Mouse (Mus musculus) gastrocnemius, adult 18-20 months (tissue): ENCODE data around the gene Gpatch2. TPM values are rescaled to one million over a fixed set of nuclear protein-coding genes. Genes with fewer than 3 reads are reported as not detected.

Source experiments
- DNase-seq: peaks from one replicate; pipeline ENCODE4 v3.0.0; 2021; ENCODE audit warnings: low spot score
- long read RNA-seq, 2 experiments: library from polyadenylated mRNA; stranded (forward); transcript quantifications; one replicate each; pipeline ENCODE4 v2.0.0; 2021
- total RNA-seq, 2 experiments: library from RNA; stranded (reverse); gene quantifications; 2 replicates each; pipeline ENCODE4 v1.2.3; 2021

Gpatch2 gene
- total RNA-seq = 10 to 100 TPM in 1 of 2 experiments, 1 to 10 TPM in 1; 9.2 to 10.8 TPM
- long read RNA-seq, experiment 1, full-length matches to known transcripts = 6 of 10 reads
- long read RNA-seq, experiment 1, partial matches to known transcripts = 0 of 10 reads
- long read RNA-seq, experiment 1, other reads (novel, unspliced or antisense) = 4 of 10 reads
- long read RNA-seq, experiment 2, full-length matches to known transcripts = 6 of 11 reads
- long read RNA-seq, experiment 2, partial matches to known transcripts = 2 of 11 reads
- long read RNA-seq, experiment 2, other reads (novel, unspliced or antisense) = 3 of 11 reads

GRCm38 (mm10) chr1:187215181-187216116, at the start of gene Gpatch2, which contains the start of gene Spata17:
Gene Gpatch2, plus strand, starts transcription at chr1:187215508.
Gene Spata17, minus strand, starts transcription at chr1:187215465.
- peak; percentile 80 for DNase-seq

DNA sequence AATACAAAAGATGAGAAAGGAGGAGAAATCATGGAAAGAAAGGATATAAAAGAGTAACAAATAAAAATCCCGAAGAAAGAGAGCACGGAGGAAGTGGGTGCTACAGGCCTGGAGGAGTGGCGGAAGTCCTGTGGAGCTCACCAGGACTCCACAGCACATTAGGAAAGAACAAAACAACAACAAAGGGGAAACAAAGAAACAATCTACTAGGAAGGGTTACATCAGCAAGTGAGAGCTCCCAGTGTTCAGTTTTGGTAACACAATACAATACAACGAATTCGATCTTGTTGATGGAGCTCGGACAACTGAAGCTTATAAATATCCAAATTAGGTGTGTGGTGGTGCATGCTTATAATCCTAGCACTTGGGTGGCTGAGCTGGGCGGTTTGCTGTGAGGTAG, 45.7 kb upstream of the Gpatch2 start:
- DNase-seq = no peak

- DNase-seq = no peak
Measured at GRCm38 (mm10) chr1:187170361-187170760, 44.9 kb upstream of the Gpatch2 start.

DNA sequence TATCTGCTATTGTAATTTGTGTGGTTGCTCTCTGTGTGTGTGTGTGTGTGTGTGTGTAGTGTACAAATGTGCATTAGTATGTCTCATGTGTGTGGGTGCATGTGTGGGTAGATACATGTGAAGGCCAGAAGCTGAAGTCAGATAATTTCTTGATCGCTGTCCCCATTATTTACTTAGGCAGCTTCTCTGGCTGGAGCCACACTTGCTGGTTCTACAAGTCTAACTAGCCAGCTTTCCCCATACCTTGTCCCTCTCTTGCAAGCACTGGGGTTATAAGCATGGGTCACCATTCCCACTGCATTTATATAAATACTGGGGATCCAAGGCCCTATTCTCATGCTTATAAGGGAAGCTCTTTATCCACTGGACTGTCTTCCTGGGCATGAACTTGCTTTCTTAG, 39.3 kb upstream of the Gpatch2 start:
- no peak for DNase-seq

- DNase-seq = no peak
Measured at GRCm38 (mm10) chr1:187178546-187178945, 36.8 kb upstream of the Gpatch2 start.

DNA sequence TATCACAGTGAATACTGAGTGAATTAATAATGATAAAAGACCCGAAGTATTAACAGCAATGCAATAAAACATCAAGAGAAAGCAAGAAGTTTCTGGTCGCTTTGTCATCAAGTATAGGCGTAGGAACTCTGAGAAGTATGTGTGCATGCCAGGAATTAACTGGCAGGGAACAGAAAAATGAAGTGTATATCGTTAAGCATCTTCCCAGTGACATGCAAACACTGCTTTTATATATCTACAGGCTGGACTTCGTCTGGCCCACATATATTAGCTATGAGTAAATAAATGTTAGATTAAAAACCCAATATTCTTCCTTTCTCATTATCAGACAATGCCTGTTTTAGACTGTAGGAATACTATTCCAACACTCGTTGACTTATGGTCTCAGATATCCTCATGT, 9.8 kb upstream of the Gpatch2 start:
- DNase-seq = no peak

- DNase-seq = no peak
Measured at GRCm38 (mm10) chr1:187209496-187209895, 5.8 kb upstream of the Gpatch2 start.

- no peak for DNase-seq
Measured at GRCm38 (mm10) chr1:187210736-187211135, 4.6 kb upstream of the Gpatch2 start.

DNA sequence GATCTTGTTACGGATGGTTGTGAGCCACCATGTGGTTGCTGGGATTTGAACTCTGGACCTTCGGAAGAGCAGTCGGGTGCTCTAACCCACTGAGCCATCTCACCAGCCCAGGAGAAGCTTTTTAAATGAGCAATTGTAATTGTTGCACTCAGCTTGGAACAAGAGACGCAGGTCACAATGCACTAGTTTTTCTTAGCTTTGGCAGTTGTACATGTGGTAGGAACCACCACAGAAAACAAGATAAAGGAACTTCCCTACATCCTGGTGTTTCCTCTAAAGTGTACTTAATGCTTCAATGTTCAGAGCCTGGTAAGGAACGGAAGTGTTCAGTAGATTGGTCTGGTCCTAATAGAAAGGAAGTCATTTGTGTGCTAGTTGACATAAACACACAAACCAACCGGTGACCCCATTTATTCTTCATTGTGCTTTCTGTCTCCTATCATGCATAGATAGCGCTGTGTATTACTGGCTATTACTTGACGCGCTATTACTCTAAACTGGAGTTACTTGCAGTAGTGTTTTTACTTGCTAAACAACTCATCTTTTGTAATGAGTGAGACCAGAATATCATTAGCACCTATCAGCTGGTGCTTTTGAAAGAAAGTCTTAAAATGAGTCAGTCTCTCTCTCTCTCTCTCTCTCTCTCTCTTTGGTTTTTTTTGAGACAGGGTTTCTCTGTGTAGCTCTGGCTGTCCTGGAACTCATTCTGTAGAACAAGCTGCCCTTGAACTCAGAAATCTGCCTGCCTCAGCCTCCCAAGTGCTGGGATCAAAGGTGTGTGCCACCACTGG, 1.5 kb downstream of the Gpatch2 start:
- no peak for DNase-seq

GRCm38 (mm10) chr1:187220756-187221155, 5.4 kb downstream of the Gpatch2 start:
- no peak for DNase-seq

DNA sequence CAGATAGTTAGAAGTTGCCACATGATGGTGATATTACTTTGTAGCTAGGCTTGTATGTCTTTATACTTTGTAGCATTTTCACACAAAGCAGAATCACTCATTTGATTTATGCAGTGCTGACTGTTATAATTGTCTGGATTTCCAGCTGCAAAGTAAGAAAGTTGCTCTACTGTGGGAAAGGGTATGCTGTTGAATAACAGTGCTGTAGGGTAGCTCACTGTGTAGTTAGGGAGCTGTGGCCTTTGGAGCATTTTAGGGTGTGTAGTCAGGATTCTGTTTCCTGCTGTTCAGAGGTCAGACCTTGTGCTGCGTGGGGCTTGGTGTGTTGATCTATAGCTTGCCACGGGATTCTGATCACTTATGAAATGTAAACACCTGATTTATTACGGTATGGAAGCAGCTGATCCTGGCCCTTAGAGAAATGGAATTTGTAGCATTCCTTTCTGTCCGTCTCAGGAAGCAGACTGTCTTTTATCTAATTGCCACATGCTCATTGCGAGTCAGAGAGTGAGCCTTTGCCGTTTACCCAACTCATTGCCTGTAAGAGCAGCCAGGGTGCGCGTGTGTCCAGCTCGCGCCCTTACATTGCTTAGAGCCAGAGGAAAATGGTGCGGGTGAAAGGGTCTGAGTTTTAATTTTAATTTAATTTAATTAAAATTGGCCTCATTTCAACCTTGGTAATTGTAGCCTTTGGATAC, 11.2 kb downstream of the Gpatch2 start:
- no peak for DNase-seq

- DNase-seq = no peak
Measured at GRCm38 (mm10) chr1:187228414-187229146, 13.3 kb downstream of the Gpatch2 start.

GRCm38 (mm10) chr1:187230255-187230654, 14.9 kb downstream of the Gpatch2 start:
- DNase-seq = no peak

GRCm38 (mm10) chr1:187232196-187232955, 17.1 kb downstream of the Gpatch2 start:
- no peak for DNase-seq

- no peak for DNase-seq
Measured at GRCm38 (mm10) chr1:187232996-187233615, 17.8 kb downstream of the Gpatch2 start.

- no peak for DNase-seq
Measured at GRCm38 (mm10) chr1:187235161-187235560, 19.9 kb downstream of the Gpatch2 start.

GRCm38 (mm10) chr1:187236296-187236695, 21.0 kb downstream of the Gpatch2 start:
- DNase-seq = no peak

GRCm38 (mm10) chr1:187238061-187238460, 22.8 kb downstream of the Gpatch2 start:
- DNase-seq = no peak

DNA sequence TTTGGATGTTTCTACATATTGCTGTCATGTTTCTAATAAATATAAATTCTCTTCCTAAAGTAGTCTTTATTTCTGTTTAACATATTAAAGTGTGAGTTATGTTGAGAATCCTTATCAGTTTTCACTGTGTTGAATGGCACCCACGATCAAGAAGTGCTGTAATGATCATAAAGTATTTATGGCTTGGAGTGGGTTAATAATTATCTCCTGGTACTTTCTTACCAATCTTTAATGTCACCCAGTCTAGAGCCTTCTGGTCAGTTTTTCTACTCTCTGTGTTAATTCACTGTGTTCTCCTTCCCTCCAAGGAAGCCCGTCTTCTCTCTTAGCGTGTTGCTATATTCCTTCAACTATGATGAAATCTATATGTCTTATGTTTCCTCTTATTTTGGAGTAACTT, 25.0 kb downstream of the Gpatch2 start:
- no peak for DNase-seq
